ENCODE assay signal across 8 mouse cellular contexts in genomic region chr4:34614630-34615094, GRCm38 (mm10). TPM values are rescaled to one million over a fixed set of nuclear protein-coding genes. Genes with fewer than 3 reads are reported as not detected.
DNase-seq lines count a peak whose midpoint lies in the region; ATAC-seq and TF ChIP-seq lines count a peak whose summit lies in the region.

Gene Orc3 (minus strand): TSS chr4:34614944.
Gene Rars2 (plus strand): TSS chr4:34614957.

- peak within 1 kb of the TSS; percentile 81 for H3K4me2 ChIP-seq in embryonic facial prominence, embryonic 15.5 days (replicated peaks)
- H3K4me2 ChIP-seq in kidney, embryonic 14.5 days (replicated peaks; ENCODE audit: low read depth, low read length), result peak within 1 kb of the TSS; percentile 58
- H3K4me2 ChIP-seq in limb, embryonic 15.5 days, result peak within 1 kb of the TSS; percentile 80

- WGBS in bone marrow, adult 2 months, result under 1% methylated on average over 42 of the region's 42 CpGs
- under 1% methylated on average over 42 of the region's 42 CpGs for WGBS in embryonic facial prominence, embryonic 15.5 days
- under 1% methylated on average over 42 of the region's 42 CpGs for WGBS in kidney, embryonic 14.5 days
- under 1% methylated on average over 41 of the region's 42 CpGs for WGBS in limb, embryonic 15.5 days

- peak within 1 kb of the TSS; percentile 90 for H3K27ac ChIP-seq in bone marrow, adult 2 months (ENCODE audit: control insufficient read depth, insufficient read depth, low read depth, low read length, poor library complexity)
- H3K27ac ChIP-seq in embryonic facial prominence, embryonic 15.5 days (replicated peaks), result peak within 1 kb of the TSS; percentile 93
- peak within 1 kb of the TSS; percentile 80 for H3K27ac ChIP-seq in kidney, embryonic 14.5 days (ENCODE audit: low read depth, low read length)
- peak within 1 kb of the TSS; percentile 92 for H3K27ac ChIP-seq in limb, embryonic 15.5 days

- 0 out of 2 replicates have a peak, but pooled peaks cover 3% of the 10 kb centered on the region for H3K36me3 ChIP-seq in embryonic facial prominence, embryonic 15.5 days
- H3K36me3 ChIP-seq in kidney, embryonic 14.5 days (ENCODE audit: control insufficient read depth, insufficient read depth, low read length), result peaks cover 9% of the 10 kb centered on the region; the same call in 1 of the 2 replicates
- H3K36me3 ChIP-seq in limb, embryonic 15.5 days, result peaks cover under 1% of the 10 kb centered on the region; the same call in 1 of the 2 replicates

- peak; percentile 97 for ATAC-seq in embryonic facial prominence, embryonic 15.5 days (ENCODE audit: insufficient number of reproducible peaks, low FRiP score, low TSS enrichment, low read depth)
- peak; percentile 99 for ATAC-seq in kidney, embryonic 14.5 days (ENCODE audit: low FRiP score, low TSS enrichment)
- ATAC-seq in limb, embryonic 15.5 days (ENCODE audit: insufficient number of reproducible peaks, low FRiP score, low TSS enrichment, low read depth), result peak; percentile 94

- H3K9ac ChIP-seq in embryonic facial prominence, embryonic 15.5 days, result peak within 1 kb of the TSS; percentile 92
- H3K9ac ChIP-seq in kidney, embryonic 14.5 days (ENCODE audit: low read depth, low read length), result peak within 1 kb of the TSS; percentile 82
- peak within 1 kb of the TSS; percentile 70 for H3K9ac ChIP-seq in limb, embryonic 15.5 days

- H3K4me1 ChIP-seq in bone marrow, adult 2 months (ENCODE audit: control insufficient read depth, insufficient read depth, low read length), result peaks cover 3% of the 10 kb centered on the region; the same call in 1 of the 2 replicates
- peaks cover 25% of the 10 kb centered on the region for H3K4me1 ChIP-seq in embryonic facial prominence, embryonic 15.5 days
- H3K4me1 ChIP-seq in kidney, embryonic 14.5 days (ENCODE audit: control insufficient read depth, insufficient read depth, low read length), result peaks cover 13% of the 10 kb centered on the region
- H3K4me1 ChIP-seq in limb, embryonic 15.5 days, result peaks cover 17% of the 10 kb centered on the region

- no peaks in the 10 kb centered on the region for H3K9me3 ChIP-seq in embryonic facial prominence, embryonic 15.5 days (replicated peaks)
- no peaks in the 10 kb centered on the region for H3K9me3 ChIP-seq in kidney, embryonic 14.5 days (ENCODE audit: control insufficient read depth, low read length)
- H3K9me3 ChIP-seq in limb, embryonic 15.5 days, result no peaks in the 10 kb centered on the region

- peak; percentile 89 for DNase-seq in 416B (ENCODE audit: low read depth)
- DNase-seq in heart, adult 9 months (ENCODE audit: low spot score in 2 of 2), result peak; percentile 89 to 90
- DNase-seq in monocyte, adult 2 months (ENCODE audit: low read depth in 1 of 2, low spot score in 2 of 2), result peak; percentile 63 to 80
- DNase-seq in spleen, postnatal 36 days (ENCODE audit: low spot score in 2 of 2), result peak; percentile 92 to 93

- TF ChIP-seq POLR2A in bone marrow, adult 2 months (IDR thresholded peaks at IDR 0.05; ENCODE audit: borderline replicate concordance, control insufficient read depth, low read depth, low read length), result peak; percentile 89

- TF ChIP-seq CTCF in bone marrow, adult 2 months (IDR thresholded peaks at IDR 0.05; ENCODE audit: control insufficient read depth, insufficient read depth, low read length), result peak; percentile 15; the same call in 1 of the 2 replicates

- H3K4me3 ChIP-seq in bone marrow, adult 2 months (replicated peaks; ENCODE audit: control insufficient read depth, low read depth, low read length), result peak within 1 kb of the TSS; percentile 99
- H3K4me3 ChIP-seq in embryonic facial prominence, embryonic 15.5 days (replicated peaks), result peak within 1 kb of the TSS; percentile 89
- H3K4me3 ChIP-seq in kidney, embryonic 14.5 days (ENCODE audit: low read length), result peak within 1 kb of the TSS; percentile 80
- H3K4me3 ChIP-seq in limb, embryonic 15.5 days, result peak within 1 kb of the TSS; percentile 63

- no peaks in the 10 kb centered on the region for H3K27me3 ChIP-seq in embryonic facial prominence, embryonic 15.5 days
- no peaks in the 10 kb centered on the region for H3K27me3 ChIP-seq in kidney, embryonic 14.5 days (ENCODE audit: control insufficient read depth, insufficient read depth, low read length)
- no peaks in the 10 kb centered on the region for H3K27me3 ChIP-seq in limb, embryonic 15.5 days

RNA-seq across cellular contexts. Expression of gene Orc3, which starts in this region (rescaled TPM):
- 14.3 and 29.1 TPM in 2 replicates for polyA plus RNA-seq in bone marrow, adult 2 months (2011; ENCODE audit: insufficient read depth, insufficient read length, low replicate concordance, missing spikeins)
- polyA plus RNA-seq in embryonic facial prominence, embryonic 15.5 days (2015; fragmentation: Nextera tagmentation; extraction: Ambion mirVana), result 72.8 and 75.4 TPM in 2 replicates
- polyA plus RNA-seq in kidney, embryonic 14.5 days (2014; fragmentation: Nextera tagmentation; extraction: Ambion mirVana), result 80.3 and 111 TPM in 2 replicates
- polyA plus RNA-seq in limb, embryonic 15.5 days (2015; fragmentation: Nextera tagmentation; extraction: Ambion mirVana), result 73.2 and 78.8 TPM in 2 replicates

RNA-seq across cellular contexts. Expression of gene Rars2, which starts in this region (rescaled TPM):
- 10.5 TPM in 2 replicates for polyA plus RNA-seq in bone marrow, adult 2 months (2011; ENCODE audit: insufficient read depth, insufficient read length, low replicate concordance, missing spikeins)
- polyA plus RNA-seq in embryonic facial prominence, embryonic 15.5 days (2015; fragmentation: Nextera tagmentation; extraction: Ambion mirVana), result 53.6 and 60.7 TPM in 2 replicates
- 68.9 and 75.5 TPM in 2 replicates for polyA plus RNA-seq in kidney, embryonic 14.5 days (2014; fragmentation: Nextera tagmentation; extraction: Ambion mirVana)
- 59.8 and 62.5 TPM in 2 replicates for polyA plus RNA-seq in limb, embryonic 15.5 days (2015; fragmentation: Nextera tagmentation; extraction: Ambion mirVana)

Comparison
In these comparisons a context has a peak if more than half of its experiments do, and no peak if none do; other contexts are left out.
1. Peak in every context shown above with its lines: DNase-seq, ATAC-seq, H3K4me3 ChIP-seq and H3K27ac ChIP-seq.